Mouse (Mus musculus): Measurements from ENCODE around the gene Zc3h10. TPM values are rescaled to one million over a fixed set of nuclear protein-coding genes. Genes with fewer than 3 reads are reported as not detected.
A peak's percentile ranks its signal among the peaks of the same experiment; 100 is the strongest.

The Zc3h10 gene
- polyA plus RNA-seq, 1 experiment from 2014 or later = 17.5 TPM

- WGBS = 59% methylated on average over 4 of the region's 4 CpGs
- Histone ChIP-seq H3K36me3 (ENCODE audit: control insufficient read depth, insufficient read depth, low read length) (no peaks in the 10 kb centered on the region), H3K9me3 (ENCODE audit: control insufficient read depth, low read length) (no peaks in the 10 kb centered on the region), H3K9ac (ENCODE audit: low read length) (no peak overlapping the region), H3K4me3 (ENCODE audit: low read depth, low read length) (no peak overlapping the region), H3K4me1 (replicated peaks; ENCODE audit: control insufficient read depth, insufficient read depth, low read length) (0 out of 2 replicates have a peak, but pooled peaks cover 2% of the 10 kb centered on the region), H3K27ac (ENCODE audit: low read depth, low read length) (no peak overlapping the region), H3K4me2 (ENCODE audit: low read depth, low read length, severe bottlenecking) (no peak overlapping the region), H3K27me3 (ENCODE audit: control insufficient read depth, insufficient read depth, low read length) (peaks cover 27% of the 10 kb centered on the region)
- ATAC-seq (replicated peaks; ENCODE audit: low FRiP score) (no peak), DNase-seq (ENCODE audit: low spot score) (no peak)
Observed at GRCm38 (mm10) chr10:128587120-128587519, 39.5 kb upstream of the Zc3h10 start.

GRCm38 (mm10) chr10:128586546-128586945 lies 39.0 kb upstream of the Zc3h10 start:
- Histone ChIP-seq H3K36me3 (ENCODE audit: control insufficient read depth, insufficient read depth, low read length) (no peaks in the 10 kb centered on the region), H3K4me3 (ENCODE audit: low read depth, low read length) (no peak overlapping the region), H3K27me3 (ENCODE audit: control insufficient read depth, insufficient read depth, low read length) (peaks cover 27% of the 10 kb centered on the region), H3K4me2 (ENCODE audit: low read depth, low read length, severe bottlenecking) (no peak overlapping the region), H3K9ac (ENCODE audit: low read length) (no peak overlapping the region), H3K9me3 (ENCODE audit: control insufficient read depth, low read length) (no peaks in the 10 kb centered on the region), H3K27ac (ENCODE audit: low read depth, low read length) (no peak overlapping the region), H3K4me1 (replicated peaks; ENCODE audit: control insufficient read depth, insufficient read depth, low read length) (0 out of 2 replicates have a peak, but pooled peaks cover 2% of the 10 kb centered on the region)
- WGBS = 11% methylated on average over 1 of the region's 1 CpGs
- ATAC-seq (replicated peaks; ENCODE audit: low FRiP score) (no peak), DNase-seq (ENCODE audit: low spot score) (no peak)

- H3K9me3 ChIP-seq (ENCODE audit: control insufficient read depth, low read length) = no peaks in the 10 kb centered on the region
- DNase-seq (ENCODE audit: low spot score) (no peak), ATAC-seq (replicated peaks; ENCODE audit: low FRiP score) (no peak)
- H3K4me1 ChIP-seq (replicated peaks; ENCODE audit: control insufficient read depth, insufficient read depth, low read length) = 0 out of 2 replicates have a peak, but pooled peaks cover 2% of the 10 kb centered on the region
- H3K9ac ChIP-seq (ENCODE audit: low read length) = no peak overlapping the region
- H3K4me3 ChIP-seq (ENCODE audit: low read depth, low read length) = no peak overlapping the region
- H3K27ac ChIP-seq (ENCODE audit: low read depth, low read length) = no peak overlapping the region
- no peak overlapping the region for H3K4me2 ChIP-seq (ENCODE audit: low read depth, low read length, severe bottlenecking)
- H3K27me3 ChIP-seq (ENCODE audit: control insufficient read depth, insufficient read depth, low read length) = peaks cover 23% of the 10 kb centered on the region
- H3K36me3 ChIP-seq (ENCODE audit: control insufficient read depth, insufficient read depth, low read length) = no peaks in the 10 kb centered on the region
- 10% methylated on average over 4 of the region's 4 CpGs for WGBS
Observed at GRCm38 (mm10) chr10:128584386-128584785, 36.8 kb upstream of the Zc3h10 start.

- Histone ChIP-seq H3K27ac (ENCODE audit: low read depth, low read length) (no peak overlapping the region), H3K27me3 (ENCODE audit: control insufficient read depth, insufficient read depth, low read length) (peaks cover 16% of the 10 kb centered on the region), H3K4me2 (ENCODE audit: low read depth, low read length, severe bottlenecking) (no peak overlapping the region), H3K4me1 (replicated peaks; ENCODE audit: control insufficient read depth, insufficient read depth, low read length) (no peaks in the 10 kb centered on the region), H3K9me3 (ENCODE audit: control insufficient read depth, low read length) (no peaks in the 10 kb centered on the region), H3K9ac (ENCODE audit: low read length) (no peak overlapping the region), H3K4me3 (ENCODE audit: low read depth, low read length) (no peak overlapping the region), H3K36me3 (ENCODE audit: control insufficient read depth, insufficient read depth, low read length) (no peaks in the 10 kb centered on the region)
- ATAC-seq (replicated peaks; ENCODE audit: low FRiP score) (no peak), DNase-seq (ENCODE audit: low spot score) (no peak)
- WGBS = 33% methylated on average over 7 of the region's 7 CpGs
Observed at GRCm38 (mm10) chr10:128583644-128584043, 36.1 kb upstream of the Zc3h10 start.

GRCm38 (mm10) chr10:128579731-128580130 lies 32.2 kb upstream of the Zc3h10 start:
- WGBS = 84% methylated on average over 4 of the region's 4 CpGs
- Histone ChIP-seq H3K4me1 (replicated peaks; ENCODE audit: control insufficient read depth, insufficient read depth, low read length) (no peaks in the 10 kb centered on the region), H3K27me3 (ENCODE audit: control insufficient read depth, insufficient read depth, low read length) (no peaks in the 10 kb centered on the region), H3K9me3 (ENCODE audit: control insufficient read depth, low read length) (no peaks in the 10 kb centered on the region), H3K9ac (ENCODE audit: low read length) (no peak overlapping the region), H3K4me2 (ENCODE audit: low read depth, low read length, severe bottlenecking) (no peak overlapping the region), H3K4me3 (ENCODE audit: low read depth, low read length) (no peak overlapping the region), H3K27ac (ENCODE audit: low read depth, low read length) (no peak overlapping the region), H3K36me3 (ENCODE audit: control insufficient read depth, insufficient read depth, low read length) (no peaks in the 10 kb centered on the region)
- DNase-seq (ENCODE audit: low spot score) (no peak), ATAC-seq (replicated peaks; ENCODE audit: low FRiP score) (no peak)

GRCm38 (mm10) chr10:128579298-128579697 lies 31.7 kb upstream of the Zc3h10 start:
- no peak overlapping the region for H3K27ac ChIP-seq (ENCODE audit: low read depth, low read length)
- no peaks in the 10 kb centered on the region for H3K27me3 ChIP-seq (ENCODE audit: control insufficient read depth, insufficient read depth, low read length)
- WGBS = 87% methylated on average over 3 of the region's 3 CpGs
- DNase-seq (ENCODE audit: low spot score) (no peak), ATAC-seq (replicated peaks; ENCODE audit: low FRiP score) (no peak)
- H3K36me3 ChIP-seq (ENCODE audit: control insufficient read depth, insufficient read depth, low read length) = no peaks in the 10 kb centered on the region
- no peak overlapping the region for H3K4me3 ChIP-seq (ENCODE audit: low read depth, low read length)
- no peaks in the 10 kb centered on the region for H3K4me1 ChIP-seq (replicated peaks; ENCODE audit: control insufficient read depth, insufficient read depth, low read length)
- H3K4me2 ChIP-seq (ENCODE audit: low read depth, low read length, severe bottlenecking) = no peak overlapping the region
- H3K9ac ChIP-seq (ENCODE audit: low read length) = no peak overlapping the region
- H3K9me3 ChIP-seq (ENCODE audit: control insufficient read depth, low read length) = no peaks in the 10 kb centered on the region

- ATAC-seq (replicated peaks; ENCODE audit: low FRiP score) = no peak
- H3K4me3 ChIP-seq (ENCODE audit: low read depth, low read length) = no peak overlapping the region
- H3K36me3 ChIP-seq (ENCODE audit: control insufficient read depth, insufficient read depth, low read length) = no peaks in the 10 kb centered on the region
- no peak overlapping the region for H3K4me2 ChIP-seq (ENCODE audit: low read depth, low read length, severe bottlenecking)
- H3K27ac ChIP-seq (ENCODE audit: low read depth, low read length) = no peak overlapping the region
- WGBS = 76% methylated on average over 11 of the region's 11 CpGs
- no peaks in the 10 kb centered on the region for H3K4me1 ChIP-seq (replicated peaks; ENCODE audit: control insufficient read depth, insufficient read depth, low read length)
- no peaks in the 10 kb centered on the region for H3K27me3 ChIP-seq (ENCODE audit: control insufficient read depth, insufficient read depth, low read length)
- no peaks in the 10 kb centered on the region for H3K9me3 ChIP-seq (ENCODE audit: control insufficient read depth, low read length)
- H3K9ac ChIP-seq (ENCODE audit: low read length) = no peak overlapping the region
- DNase-seq (ENCODE audit: low spot score) = no peak
Observed at GRCm38 (mm10) chr10:128578330-128578729, 30.8 kb upstream of the Zc3h10 start.

GRCm38 (mm10) chr10:128575063-128575462 lies 27.5 kb upstream of the Zc3h10 start:
- Histone ChIP-seq H3K4me3 (ENCODE audit: low read depth, low read length) (no peak overlapping the region), H3K4me1 (replicated peaks; ENCODE audit: control insufficient read depth, insufficient read depth, low read length) (no peaks in the 10 kb centered on the region), H3K27ac (ENCODE audit: low read depth, low read length) (no peak overlapping the region), H3K27me3 (ENCODE audit: control insufficient read depth, insufficient read depth, low read length) (no peaks in the 10 kb centered on the region), H3K9ac (ENCODE audit: low read length) (no peak overlapping the region), H3K9me3 (ENCODE audit: control insufficient read depth, low read length) (no peaks in the 10 kb centered on the region), H3K36me3 (ENCODE audit: control insufficient read depth, insufficient read depth, low read length) (no peaks in the 10 kb centered on the region), H3K4me2 (ENCODE audit: low read depth, low read length, severe bottlenecking) (no peak overlapping the region)
- DNase-seq (ENCODE audit: low spot score) (no peak), ATAC-seq (replicated peaks; ENCODE audit: low FRiP score) (no peak)
- 87% methylated on average over 2 of the region's 2 CpGs for whole genome bisulfite sequencing

GRCm38 (mm10) chr10:128565788-128566531 lies 18.4 kb upstream of the Zc3h10 start, which contains the start of gene Pa2g4:
Pa2g4 (minus strand) TSS chr10:128565987.
- Histone ChIP-seq H3K4me1 (replicated peaks; ENCODE audit: control insufficient read depth, insufficient read depth, low read length) (peaks cover 5% of the 10 kb centered on the region; the same call in 1 of the 2 replicates), H3K27me3 (ENCODE audit: control insufficient read depth, insufficient read depth, low read length) (no peaks in the 10 kb centered on the region), H3K4me2 (ENCODE audit: low read depth, low read length, severe bottlenecking) (peak within 1 kb of the TSS; percentile 97), H3K9me3 (ENCODE audit: control insufficient read depth, low read length) (no peaks in the 10 kb centered on the region), H3K9ac (ENCODE audit: low read length) (peak within 1 kb of the TSS; percentile 86), H3K4me3 (ENCODE audit: low read depth, low read length) (peak within 1 kb of the TSS; percentile 68), H3K27ac (ENCODE audit: low read depth, low read length) (peak within 1 kb of the TSS; percentile 81), H3K36me3 (ENCODE audit: control insufficient read depth, insufficient read depth, low read length) (peaks cover 4% of the 10 kb centered on the region; the same call in 1 of the 2 replicates)
- DNase-seq (ENCODE audit: low spot score) (peak; percentile 99), ATAC-seq (replicated peaks; ENCODE audit: low FRiP score) (peak; percentile 98)
- whole genome bisulfite sequencing = under 1% methylated on average over 58 of the region's 58 CpGs
